Mouse (Mus musculus): ENCODE data around the gene Scpep1. TPM values are rescaled to one million over a fixed set of nuclear protein-coding genes. Genes with fewer than 3 reads are reported as not detected.
A peak's percentile ranks its signal among the peaks of the same experiment; 100 is the strongest.
"Not testable (repeated sequence)": the region's sequence is repeated elsewhere in the genome, so short reads cannot be mapped to it uniquely, and the experiment has no call there.

The Scpep1 gene
- 1 to 10 TPM; 4.5 to 9.4 (median 6.0) TPM for total RNA-seq (2022)

DNA sequence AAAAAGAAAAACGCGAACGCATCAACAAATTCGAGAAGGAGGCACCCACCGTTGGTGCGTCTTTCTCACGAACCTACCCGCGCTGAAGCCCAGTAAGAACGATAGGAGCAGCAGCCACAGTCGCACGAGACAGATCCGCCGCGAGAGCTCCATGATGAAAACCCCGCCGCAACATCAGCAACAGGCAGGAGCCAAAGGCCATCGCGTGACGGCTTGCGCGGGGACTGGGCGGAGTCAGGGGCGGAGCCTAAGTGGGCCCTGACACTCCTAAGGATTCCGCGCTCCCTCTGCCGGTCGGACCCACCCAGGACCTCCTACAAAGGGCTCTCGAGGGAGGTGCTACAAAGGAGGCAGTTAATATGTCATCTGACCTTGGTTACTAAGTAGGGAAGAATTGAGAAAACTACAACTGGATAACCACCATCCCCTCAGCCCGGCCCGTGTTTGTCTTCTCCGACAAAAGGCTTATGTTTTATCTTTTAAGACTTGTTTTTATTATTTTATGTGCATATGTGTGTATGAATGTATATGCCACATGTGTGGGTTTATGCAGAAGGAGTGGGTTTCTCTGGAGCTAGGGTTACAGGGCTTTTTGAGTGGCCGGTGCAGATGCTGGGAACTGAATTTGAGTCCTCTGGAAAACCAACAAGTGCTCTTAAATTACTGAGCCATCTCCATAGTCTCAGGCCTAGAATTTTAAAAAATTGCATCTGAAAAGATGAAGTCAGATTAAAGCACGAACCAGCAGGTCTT, at the start of gene Scpep1:
Gene Scpep1 (minus strand): TSS at position 249 of the 753 bp plus-strand sequence.
- DNase-seq (ENCODE audit: low spot score in 2 of 2), result peak; percentile 95 to 96

DNA sequence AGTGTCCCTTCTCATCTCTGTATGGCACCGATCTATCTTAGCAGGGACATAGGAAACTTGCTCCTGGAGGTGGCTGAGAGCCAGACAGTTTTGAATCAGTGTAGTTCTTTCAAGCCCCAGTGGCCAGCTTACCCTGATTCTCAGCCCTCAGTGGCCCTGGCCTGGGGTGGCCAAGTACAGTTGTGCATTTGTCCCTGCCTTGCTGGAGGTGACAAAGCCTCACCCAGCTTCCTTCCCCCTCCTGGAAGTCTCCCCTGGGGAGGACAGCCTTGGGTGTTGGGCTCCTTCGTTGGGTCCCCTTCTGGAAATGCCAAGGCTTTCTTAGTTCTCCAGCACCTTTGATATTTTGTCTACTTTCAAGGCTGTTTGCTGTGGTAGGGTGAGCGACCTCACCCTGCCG, 48.5 kb upstream of the Scpep1 start:
- no peak for DNase-seq (ENCODE audit: low spot score in 2 of 2)

DNA sequence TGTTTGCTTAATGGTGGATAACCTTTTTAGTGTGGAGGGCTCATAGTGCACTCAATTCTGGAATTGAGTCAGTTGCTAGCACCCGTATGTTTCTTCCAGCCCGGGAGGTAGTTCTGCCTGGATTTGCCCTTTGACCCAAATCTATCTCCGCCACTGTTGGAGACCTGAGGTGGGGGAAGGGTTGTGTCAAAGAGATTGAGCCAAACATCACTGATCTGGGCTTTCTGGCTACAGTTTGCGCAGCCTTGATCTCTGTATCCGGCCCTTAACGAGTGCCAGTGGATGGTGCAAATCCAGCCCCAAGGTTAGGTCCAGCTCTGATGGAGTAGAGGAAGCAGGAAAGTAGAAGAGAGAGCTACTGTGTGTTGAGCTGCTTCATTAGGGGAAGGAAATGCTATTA, 47.8 kb upstream of the Scpep1 start:
- no peak for DNase-seq (ENCODE audit: low spot score in 2 of 2)

DNA sequence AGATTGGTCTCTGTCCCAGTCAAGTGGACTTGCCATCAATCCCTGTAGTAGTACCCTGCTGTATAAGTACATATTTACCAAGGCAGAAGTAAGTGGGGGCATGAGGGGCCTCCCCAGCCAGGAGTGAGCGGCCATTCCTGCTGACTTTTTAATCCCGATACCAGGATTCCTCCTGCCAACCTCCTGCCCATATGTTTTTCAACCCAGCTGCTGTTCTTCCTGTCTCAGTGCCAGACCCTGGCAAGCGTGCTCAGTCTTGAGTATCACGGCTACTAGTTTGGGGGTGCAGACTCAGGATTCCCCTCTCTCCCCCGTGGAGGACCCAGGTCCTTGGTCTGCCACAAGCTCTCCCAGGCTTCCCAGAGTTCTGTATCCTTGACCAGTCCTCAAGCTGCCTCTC, 47.4 kb upstream of the Scpep1 start:
- no peak for DNase-seq (ENCODE audit: low spot score in 2 of 2)

DNA sequence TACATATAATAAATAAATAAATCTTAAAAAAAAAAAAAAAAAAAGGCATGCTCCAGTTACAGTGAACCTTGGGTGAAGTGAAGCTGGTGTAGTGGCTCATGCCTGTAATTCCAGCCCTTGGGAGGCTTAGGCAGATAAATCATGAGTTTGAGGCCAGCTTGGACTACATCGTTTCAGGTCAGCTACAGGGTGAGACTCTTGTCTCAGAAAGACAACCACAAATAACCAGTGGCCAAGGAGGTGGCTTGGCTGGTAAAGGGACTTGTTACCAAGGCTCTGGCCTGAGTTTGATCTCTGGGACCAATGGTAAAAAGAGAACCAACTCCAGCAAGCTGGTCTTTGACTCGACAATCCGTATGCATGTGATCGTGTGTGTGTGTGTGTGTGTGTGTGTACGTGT, 46.8 kb upstream of the Scpep1 start:
- no peak for DNase-seq (ENCODE audit: low spot score in 2 of 2)

DNA sequence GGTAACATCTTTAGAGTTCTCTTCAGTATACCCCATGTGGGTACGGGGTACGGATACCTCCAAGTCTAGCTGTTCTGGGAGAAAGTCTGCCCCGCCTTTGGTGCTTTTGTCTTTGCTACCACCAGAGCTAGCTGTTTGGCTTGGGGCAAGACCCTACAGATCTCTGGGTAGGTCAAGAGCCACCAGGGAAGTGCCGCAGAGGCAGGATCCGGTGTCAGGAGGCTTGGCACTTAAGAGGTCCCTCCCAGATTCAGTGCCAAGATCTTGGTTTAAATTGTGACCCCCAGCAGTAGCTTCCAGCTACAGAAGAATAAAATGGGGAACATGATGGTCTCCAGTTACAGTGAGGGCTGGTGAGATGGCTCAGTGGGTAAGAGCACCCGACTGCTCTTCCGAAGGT, 46.3 kb upstream of the Scpep1 start:
- no peak for DNase-seq (ENCODE audit: low spot score in 2 of 2)

DNA sequence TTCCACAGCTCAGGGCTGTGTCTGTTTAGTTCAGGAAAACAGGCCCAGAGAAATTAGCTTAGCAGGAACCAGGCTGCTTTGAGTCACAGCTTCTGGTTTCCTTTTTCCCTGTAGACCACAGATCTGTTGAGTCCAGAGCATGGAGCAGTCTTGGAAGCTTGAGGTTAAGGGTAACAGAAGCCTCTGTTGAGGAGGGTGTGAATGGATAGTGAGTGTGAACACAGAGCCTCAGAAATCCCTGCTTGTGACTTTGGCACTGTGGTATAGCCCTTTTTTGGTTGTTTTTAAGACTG, 45.2 kb upstream of the Scpep1 start:
- no peak for DNase-seq (ENCODE audit: low spot score in 2 of 2)

DNA sequence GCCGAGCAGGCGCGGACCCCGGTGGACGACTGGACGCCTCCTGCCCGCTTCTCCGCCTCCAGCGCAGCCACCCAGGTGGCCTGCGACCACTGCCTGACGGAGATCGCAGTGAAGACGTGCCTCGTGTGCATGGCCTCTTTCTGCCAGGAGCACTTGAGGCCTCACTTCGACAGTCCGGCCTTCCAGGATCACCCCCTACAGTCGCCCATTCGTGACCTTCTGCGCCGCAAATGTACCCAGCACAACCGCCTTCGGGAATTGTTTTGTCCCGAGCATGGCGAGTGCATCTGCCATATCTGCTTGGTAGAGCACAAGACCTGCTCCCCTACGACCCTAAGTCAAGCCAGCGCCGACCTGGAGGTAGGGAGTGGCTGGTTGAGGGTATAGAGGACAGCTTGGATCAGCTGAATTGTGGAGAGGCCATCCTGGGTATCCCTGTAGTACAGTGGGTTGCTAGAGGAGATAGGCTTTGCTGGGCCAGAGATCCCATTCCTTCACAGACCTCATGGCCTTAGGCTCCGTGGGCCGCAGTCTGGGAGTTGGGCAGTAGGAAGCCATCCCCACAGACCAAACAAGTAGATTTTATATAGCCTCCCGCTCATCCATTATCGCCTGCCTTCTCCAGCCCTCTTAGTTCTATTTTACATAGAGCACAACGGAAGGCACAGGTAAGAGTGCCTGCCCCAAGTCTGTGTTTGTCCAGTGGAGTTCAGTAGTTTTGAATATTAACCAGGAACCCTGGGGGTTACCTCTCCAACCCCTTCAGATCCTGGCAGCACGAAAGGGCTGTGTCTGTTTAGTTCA, 44.7 kb upstream of the Scpep1 start:
- DNase-seq (ENCODE audit: low spot score in 2 of 2), result no peak

DNA sequence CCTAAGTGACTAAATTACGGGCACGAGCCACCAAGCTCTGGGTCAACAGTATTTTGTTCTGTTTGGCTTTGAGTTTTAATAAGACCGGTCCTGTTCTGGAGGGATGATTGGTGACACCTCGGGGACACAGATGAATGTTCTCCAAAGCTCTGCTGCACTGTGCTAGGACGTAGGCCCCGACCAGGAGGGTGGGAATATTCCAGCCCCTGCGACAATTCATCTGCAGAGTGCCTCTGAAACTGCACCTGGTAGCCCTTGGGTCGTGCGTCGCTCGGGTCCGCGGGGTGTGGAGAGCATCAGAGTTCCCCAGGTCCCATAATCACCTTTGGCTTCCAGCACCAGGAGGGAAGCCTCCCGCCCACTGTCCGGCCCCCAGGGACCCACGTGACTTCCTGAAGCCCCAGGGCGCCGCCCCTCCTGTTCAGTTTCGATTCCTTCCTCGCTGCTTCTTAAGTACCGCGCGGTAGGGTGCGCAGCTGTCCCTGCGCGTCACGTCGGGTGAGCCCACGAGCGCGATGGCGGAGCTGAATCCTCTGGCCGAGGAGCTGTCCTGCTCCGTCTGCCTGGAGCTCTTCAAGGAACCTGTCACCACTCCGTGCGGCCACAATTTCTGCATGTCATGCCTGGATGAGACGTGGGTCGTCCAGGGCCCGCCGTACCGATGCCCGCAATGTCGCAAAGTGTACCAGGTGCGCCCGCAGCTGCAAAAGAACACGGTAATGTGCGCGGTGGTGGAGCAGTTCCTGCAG, 43.9 kb upstream of the Scpep1 start, which contains the start of gene Trim25:
Gene Trim25 (plus strand): TSS at position 403 of the 749 bp plus-strand sequence.
- DNase-seq (ENCODE audit: low spot score in 2 of 2), result peak; percentile 91 to 92

DNA sequence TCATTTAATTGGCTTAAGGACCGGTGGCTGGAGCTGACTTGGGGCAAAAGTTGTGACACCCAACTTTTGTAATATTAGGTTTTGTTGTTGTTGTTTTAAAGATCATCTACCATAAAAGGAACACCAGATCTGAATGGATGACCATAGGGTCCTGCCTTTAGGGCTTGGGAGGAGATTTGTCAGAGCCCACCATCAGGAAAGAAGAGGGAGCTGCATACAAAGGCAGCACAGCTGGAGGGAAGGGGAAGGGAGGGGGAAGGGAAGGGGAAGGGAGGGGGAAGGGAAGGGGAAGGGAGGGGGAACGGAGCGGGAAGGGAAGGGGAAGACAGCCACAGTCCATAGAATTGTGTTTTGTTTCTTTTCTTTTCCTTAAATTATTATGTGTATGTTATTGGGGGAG, 43.1 kb upstream of the Scpep1 start:
- DNase-seq (ENCODE audit: low spot score in 2 of 2), result no peak

DNA sequence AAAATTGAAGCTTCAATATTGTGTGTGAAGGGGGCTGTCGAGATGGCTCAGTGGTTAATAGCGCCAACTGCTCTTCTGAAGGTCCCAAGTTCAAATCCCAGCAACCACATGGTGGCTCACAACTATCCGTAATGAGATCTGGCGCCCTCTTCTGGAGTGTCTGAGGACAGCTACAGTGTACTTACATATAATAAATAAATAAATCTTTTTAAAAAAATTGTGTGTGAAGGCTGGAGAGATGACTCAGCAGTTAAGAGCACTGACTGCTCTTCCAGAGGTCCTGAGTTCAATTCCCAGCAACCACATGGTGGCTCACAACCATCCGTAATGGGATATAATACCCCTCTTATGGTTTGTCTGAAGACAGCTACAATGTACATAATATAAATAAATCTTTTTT, 42.1 kb upstream of the Scpep1 start:
- DNase-seq (ENCODE audit: low spot score in 2 of 2), result not testable (repeated sequence)

DNA sequence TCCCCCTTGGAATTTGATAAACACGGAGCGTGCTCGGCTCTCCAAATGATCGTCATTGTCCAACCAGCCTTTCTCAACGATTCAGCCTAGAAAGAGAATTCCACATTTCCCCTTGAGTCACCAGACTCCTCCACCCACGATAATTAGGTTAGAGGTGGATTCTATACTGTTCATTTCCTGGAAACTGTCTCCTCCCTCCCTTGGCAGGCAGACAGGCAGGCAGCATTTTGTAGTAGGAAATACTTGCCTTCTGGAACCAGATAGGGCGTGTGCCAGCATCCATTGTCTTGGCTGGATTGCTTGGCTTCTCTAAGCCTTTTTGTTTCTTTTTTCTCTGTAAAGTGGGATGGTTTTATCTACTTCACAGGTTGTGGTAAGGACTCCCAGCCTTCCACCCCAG, 41.2 kb upstream of the Scpep1 start:
- no peak for DNase-seq (ENCODE audit: low spot score in 2 of 2)

DNA sequence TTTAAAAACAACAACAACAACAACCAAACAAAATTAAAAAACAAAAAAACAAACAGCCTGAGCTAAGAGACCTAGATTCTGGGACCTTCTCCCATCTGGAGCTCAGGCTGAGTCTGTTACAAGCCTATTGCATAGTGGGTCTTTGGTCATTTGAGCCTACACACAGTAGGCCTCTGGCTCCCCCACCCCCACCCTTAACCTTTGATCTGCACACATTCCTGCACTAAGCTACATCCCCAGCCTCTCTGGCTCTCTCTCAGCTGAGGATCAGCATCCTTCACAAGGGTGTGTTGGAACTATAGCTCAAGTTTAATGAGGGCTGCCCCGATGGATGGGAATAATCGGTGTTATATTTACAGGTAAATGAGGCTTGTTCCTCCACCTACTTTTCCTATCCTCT, 40.4 kb upstream of the Scpep1 start:
- no peak for DNase-seq (ENCODE audit: low spot score in 2 of 2)

DNA sequence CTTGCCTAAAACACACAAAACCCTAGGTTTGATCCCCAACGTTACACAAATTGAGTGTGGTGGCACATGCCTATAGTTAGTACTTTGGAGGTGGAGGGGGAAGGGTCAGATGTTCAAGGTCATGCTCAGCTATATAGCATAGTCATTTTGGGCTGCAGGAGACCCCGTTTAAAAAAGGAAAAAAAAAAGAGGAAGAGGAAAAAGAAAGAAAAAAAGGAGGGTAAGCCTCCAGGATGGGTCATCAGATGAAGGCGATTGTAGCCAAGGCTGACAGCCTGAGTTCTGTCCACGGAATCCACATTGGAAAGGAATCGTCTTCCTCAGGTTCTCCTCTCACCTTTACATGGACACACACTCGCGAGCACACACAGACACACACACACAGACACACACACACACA, 39.2 kb upstream of the Scpep1 start:
- DNase-seq (ENCODE audit: low spot score in 2 of 2), result no peak

DNA sequence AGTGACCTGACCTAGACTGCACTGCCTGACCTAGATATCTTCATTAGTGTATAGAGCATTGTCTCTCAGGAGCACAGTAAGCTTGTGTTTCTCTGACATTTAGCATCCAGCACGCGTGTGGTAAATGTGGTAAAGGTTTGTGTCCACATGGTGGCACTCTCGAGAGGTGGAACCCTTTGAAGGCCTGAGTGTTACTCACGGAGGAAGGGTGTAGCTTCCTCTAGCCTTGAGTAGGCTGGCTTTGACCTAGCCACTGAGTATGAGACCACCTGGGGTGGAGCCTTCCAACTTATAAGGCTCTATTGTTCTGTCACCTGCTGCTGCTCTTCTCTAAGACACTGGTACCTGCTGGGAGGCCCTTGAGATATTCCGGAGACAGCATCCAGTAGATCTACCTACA, 38.4 kb upstream of the Scpep1 start:
- DNase-seq (ENCODE audit: low spot score in 2 of 2), result no peak

DNA sequence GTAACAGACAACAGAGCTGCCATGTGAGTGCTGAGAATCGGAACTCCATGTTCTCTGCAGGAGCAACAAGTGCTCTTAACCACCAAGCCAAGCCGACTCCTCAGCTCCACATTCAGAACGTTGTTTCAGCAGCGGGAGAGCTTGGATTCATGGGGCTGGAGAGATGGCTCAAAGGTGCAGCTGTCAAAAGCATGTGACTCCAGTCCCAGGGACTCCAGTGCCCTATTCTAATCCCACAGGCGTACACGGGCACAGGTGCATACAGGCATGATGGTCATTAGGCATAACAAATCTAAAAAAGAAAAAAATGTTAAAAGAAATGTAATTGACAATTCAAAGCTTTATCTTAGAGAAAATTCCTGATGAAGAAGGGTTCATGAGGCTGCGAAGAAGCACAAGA, 37.9 kb upstream of the Scpep1 start:
- no peak for DNase-seq (ENCODE audit: low spot score in 2 of 2)

DNA sequence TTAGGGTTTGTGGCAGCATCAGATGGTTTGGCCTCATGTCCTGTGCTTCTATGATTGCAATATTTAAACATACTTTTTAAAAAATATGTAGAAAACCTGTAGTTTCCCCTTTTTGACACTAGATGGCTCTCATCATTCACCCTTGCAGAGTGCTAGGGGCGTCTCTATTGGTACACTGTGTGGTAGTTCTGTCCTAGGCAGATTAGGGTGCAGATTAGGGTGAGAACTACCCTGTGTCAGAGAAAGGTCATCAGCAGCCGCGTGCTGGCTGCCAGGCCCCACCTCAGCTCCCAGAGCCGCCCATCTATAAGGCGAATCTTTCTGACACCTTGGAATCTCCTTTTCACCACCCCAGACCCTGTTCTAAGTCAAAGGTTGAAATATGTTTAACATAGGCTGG, 34.3 kb upstream of the Scpep1 start:
- DNase-seq (ENCODE audit: low spot score in 2 of 2), result no peak

DNA sequence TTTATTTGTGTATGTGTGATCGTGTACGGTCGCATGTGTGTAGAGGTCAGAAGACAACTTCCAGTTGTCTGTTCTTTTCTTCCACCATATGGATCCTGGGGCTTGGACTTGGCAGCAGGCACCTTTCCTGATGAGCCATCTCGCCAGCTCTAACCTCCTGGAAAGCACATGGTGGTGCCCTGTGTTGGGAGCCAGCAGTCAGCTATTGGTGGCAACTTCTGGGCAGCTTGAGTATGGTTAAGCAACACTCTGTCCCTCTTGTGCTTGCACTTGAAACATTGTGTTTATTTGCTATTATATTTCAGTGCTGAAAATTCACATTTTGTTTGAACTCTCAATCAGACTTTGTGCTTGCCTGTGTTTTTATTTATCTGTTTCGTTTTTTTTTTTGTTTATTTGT, 33.7 kb upstream of the Scpep1 start:
- no peak for DNase-seq (ENCODE audit: low spot score in 2 of 2)

DNA sequence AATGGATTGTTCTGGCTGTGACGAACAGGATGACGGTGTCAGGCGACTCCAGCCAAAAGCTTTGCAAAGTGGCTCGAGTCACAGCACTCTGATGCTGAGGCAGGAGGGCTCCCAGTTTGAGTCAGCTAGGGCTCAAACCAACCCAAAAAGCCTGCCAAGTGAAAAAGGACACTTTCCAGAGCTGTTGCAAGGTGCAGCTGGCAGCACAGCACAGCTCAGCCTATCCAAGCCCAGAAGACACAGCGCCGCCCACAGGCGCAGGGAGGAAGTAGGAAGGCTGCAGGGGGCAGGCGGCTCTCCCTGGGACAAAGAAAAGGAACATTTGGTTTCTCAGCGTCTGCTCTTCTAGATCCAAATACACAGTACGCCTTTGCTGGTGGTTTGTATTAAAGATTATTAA, 31.4 kb upstream of the Scpep1 start:
- no peak for DNase-seq (ENCODE audit: low spot score in 2 of 2)

DNA sequence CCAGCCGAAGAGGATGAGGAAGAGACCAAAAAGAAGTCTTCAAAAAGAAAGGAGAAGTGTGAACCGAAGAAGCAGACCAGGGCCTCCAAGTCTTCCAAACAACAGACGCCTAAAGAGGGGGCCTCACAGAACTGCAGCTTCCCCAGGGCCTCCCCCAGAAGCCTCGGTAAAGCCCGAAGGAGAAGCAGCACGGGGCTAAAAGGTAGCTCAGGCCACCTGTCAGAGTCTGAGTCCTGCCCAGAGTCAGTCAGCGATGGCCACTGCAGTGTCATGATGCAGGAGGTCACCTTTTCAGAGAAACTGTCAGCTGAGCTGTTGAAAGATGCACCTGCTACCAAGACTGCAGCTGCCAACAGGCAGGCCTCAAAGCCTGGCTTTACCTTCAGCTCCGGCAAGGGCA, 26.1 kb upstream of the Scpep1 start:
- no peak for DNase-seq (ENCODE audit: low spot score in 2 of 2)

DNA sequence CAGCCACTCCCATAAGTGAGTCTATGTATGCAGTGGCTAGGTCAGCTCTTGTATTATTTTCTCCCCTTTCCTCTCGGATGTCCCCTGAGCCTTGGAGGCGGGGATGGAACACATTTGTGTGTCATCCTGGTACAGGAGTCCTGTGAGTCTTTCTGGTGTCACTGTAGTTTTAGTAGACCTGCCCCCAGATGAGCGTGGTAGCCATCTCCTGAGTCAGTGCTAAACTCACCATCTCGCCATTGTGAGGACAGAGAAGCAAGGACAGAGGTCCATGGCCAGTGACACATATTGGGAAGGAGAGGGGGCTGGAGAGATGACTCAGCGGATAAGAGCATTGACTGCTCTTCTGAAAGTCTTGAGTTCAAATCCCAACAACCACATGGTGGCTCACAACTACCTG, 21.9 kb upstream of the Scpep1 start:
- DNase-seq (ENCODE audit: low spot score in 2 of 2), result no peak

DNA sequence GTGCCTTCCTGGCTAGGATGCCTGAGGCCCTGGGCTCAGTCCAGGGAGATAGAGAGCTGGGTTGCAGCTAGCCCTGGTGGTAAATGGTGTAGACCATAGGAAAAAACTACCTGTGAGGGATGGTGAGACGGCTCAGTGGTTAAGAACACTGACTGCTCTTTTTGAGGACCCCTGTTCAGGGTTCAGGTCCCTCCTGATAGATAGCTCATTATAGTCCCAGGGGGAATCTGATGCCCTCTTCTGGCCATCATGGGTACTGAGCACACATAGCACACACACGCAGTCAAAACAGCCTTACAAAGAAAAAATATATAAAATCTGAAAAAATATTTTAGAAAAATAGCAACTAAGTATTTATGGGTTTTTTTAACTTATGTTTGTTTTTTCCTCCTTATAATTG, 21.1 kb upstream of the Scpep1 start:
- no peak for DNase-seq (ENCODE audit: low spot score in 2 of 2)
